Mouse (Mus musculus): ENCODE results near the gene Slc35g3. TPM values are rescaled to one million over a fixed set of nuclear protein-coding genes. Genes with fewer than 3 reads are reported as not detected.
"Not testable (repeated sequence)": the region's sequence is repeated elsewhere in the genome, so short reads cannot be mapped to it uniquely, and the experiment has no call there.

The Slc35g3 gene
- polyA plus RNA-seq, 1 experiment from 2014 or later: 0.31 TPM

DNA sequence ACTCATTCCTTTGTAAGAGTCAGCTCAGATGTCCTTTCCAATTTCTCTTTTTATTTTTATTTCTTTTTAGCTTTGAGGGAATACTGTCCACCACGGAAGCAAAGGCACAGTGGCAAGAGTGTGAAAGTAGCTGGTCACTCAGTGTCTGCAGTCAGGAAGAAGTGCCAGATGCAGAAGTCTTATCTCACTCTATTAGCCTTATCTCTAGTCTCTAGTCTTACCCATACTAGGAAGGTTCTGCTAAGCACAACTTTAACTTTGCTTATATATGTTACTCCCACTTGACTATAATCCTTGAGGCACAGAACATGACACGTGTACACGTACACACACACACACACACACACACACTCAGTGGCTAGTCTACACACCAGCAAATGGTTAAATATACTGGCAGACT lies 10.1 kb downstream of the Slc35g3 start:
- no peak for ATAC-seq
- H3K9me3 ChIP-seq: no peaks in the 10 kb centered on the region
- H3K9ac ChIP-seq (replicated peaks): no peak overlapping the region
- H3K27me3 ChIP-seq: no peaks in the 10 kb centered on the region
- H3K36me3 ChIP-seq: peaks cover 13% of the 10 kb centered on the region
- no peak overlapping the region for H3K27ac ChIP-seq
- no peak overlapping the region for H3K4me3 ChIP-seq (replicated peaks)
- 88% methylated on average over 3 of the region's 3 CpGs for WGBS
- H3K4me1 ChIP-seq (replicated peaks): peaks cover 53% of the 10 kb centered on the region
- no peak overlapping the region for H3K4me2 ChIP-seq (replicated peaks)

- not testable (repeated sequence) for H3K27ac ChIP-seq; H3K4me3 ChIP-seq (replicated peaks); H3K9ac ChIP-seq (replicated peaks); H3K27me3 ChIP-seq; H3K9me3 ChIP-seq; H3K4me2 ChIP-seq (replicated peaks); H3K4me1 ChIP-seq (replicated peaks); ATAC-seq
- H3K36me3 ChIP-seq: peaks cover 31% of the 10 kb centered on the region
- WGBS: 85% methylated on average over 1 of the region's 3 CpGs
These were observed 30.4 kb downstream of the Slc35g3 start for GRCm38 (mm10) chr11:69731408-69731807.

GRCm38 (mm10) chr11:69729063-69729462 lies 32.7 kb downstream of the Slc35g3 start:
- no peak overlapping the region for H3K4me2 ChIP-seq (replicated peaks)
- H3K9ac ChIP-seq (replicated peaks): no peak overlapping the region
- no peaks in the 10 kb centered on the region for H3K9me3 ChIP-seq
- no peaks in the 10 kb centered on the region for H3K4me1 ChIP-seq (replicated peaks)
- H3K27me3 ChIP-seq: no peaks in the 10 kb centered on the region
- H3K4me3 ChIP-seq (replicated peaks): no peak overlapping the region
- no peak overlapping the region for H3K27ac ChIP-seq
- H3K36me3 ChIP-seq: peaks cover 8% of the 10 kb centered on the region
- 17% methylated on average over 3 of the region's 3 CpGs for WGBS
- no peak for ATAC-seq

- Histone ChIP-seq H3K27ac (no peak overlapping the region), H3K9ac (replicated peaks) (no peak overlapping the region), H3K4me2 (replicated peaks) (no peak overlapping the region), H3K27me3 (no peaks in the 10 kb centered on the region), H3K4me3 (replicated peaks) (no peak overlapping the region), H3K9me3 (no peaks in the 10 kb centered on the region), H3K4me1 (replicated peaks) (no peaks in the 10 kb centered on the region), H3K36me3 (no peaks in the 10 kb centered on the region)
- no peak for ATAC-seq
- WGBS: 40% methylated on average over 5 of the region's 5 CpGs
These were observed 35.8 kb downstream of the Slc35g3 start for GRCm38 (mm10) chr11:69725951-69726350.

DNA sequence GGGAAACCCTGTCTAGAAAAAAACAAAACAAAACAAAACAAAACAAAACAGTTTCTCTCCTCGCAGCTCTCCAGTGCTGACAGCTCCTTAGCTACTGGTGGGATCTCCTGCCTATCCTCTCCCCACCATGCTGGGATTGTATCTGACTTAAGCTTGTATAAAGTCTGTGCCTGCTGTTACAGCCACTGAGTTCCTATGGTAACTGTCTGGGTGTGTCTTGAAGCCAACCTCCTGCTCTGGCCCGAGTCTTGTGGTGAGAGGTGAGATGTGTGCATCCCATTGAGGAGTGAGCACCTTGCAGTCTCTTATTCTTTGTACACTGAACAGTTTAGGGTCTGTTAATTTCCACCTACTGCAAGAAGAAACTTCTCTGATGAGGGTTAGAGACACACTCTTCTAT lies 38.7 kb downstream of the Slc35g3 start:
- H3K4me1 ChIP-seq (replicated peaks): peaks cover 3% of the 10 kb centered on the region; the same call in 1 of the 2 replicates
- no peak overlapping the region for H3K27ac ChIP-seq
- ATAC-seq: no peak
- no peak overlapping the region for H3K4me3 ChIP-seq (replicated peaks)
- H3K9ac ChIP-seq (replicated peaks): no peak overlapping the region
- 50% methylated on average over 2 of the region's 2 CpGs for WGBS
- no peak overlapping the region for H3K4me2 ChIP-seq (replicated peaks)
- H3K9me3 ChIP-seq: no peaks in the 10 kb centered on the region
- H3K27me3 ChIP-seq: no peaks in the 10 kb centered on the region
- H3K36me3 ChIP-seq: no peaks in the 10 kb centered on the region

DNA sequence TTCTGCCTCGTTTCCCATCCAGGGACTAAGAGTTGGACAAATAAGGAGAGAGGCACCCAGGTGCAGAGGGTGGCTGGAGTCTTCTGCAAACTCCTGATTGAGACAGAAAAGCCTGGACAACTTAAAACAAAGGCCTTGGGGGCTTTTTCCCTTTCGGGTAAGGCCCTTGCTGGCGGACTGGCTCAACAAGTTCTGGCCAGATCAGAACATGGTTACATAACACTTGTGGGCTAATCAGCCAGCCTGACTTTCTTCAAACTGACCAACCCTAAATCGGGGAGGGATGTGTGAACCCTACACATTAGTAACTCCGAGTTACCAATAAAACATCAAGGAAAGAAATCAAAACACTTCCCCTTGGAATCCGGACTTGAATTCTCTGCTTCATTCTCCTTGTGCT lies 40.9 kb downstream of the Slc35g3 start:
- no peak for ATAC-seq
- Histone ChIP-seq H3K4me2 (replicated peaks) (no peak overlapping the region), H3K36me3 (no peaks in the 10 kb centered on the region), H3K27ac (no peak overlapping the region), H3K9ac (replicated peaks) (no peak overlapping the region), H3K4me1 (replicated peaks) (peaks cover 3% of the 10 kb centered on the region; the same call in 1 of the 2 replicates), H3K4me3 (replicated peaks) (no peak overlapping the region), H3K9me3 (no peaks in the 10 kb centered on the region), H3K27me3 (no peaks in the 10 kb centered on the region)
- 88% methylated on average over 6 of the region's 6 CpGs for WGBS

DNA sequence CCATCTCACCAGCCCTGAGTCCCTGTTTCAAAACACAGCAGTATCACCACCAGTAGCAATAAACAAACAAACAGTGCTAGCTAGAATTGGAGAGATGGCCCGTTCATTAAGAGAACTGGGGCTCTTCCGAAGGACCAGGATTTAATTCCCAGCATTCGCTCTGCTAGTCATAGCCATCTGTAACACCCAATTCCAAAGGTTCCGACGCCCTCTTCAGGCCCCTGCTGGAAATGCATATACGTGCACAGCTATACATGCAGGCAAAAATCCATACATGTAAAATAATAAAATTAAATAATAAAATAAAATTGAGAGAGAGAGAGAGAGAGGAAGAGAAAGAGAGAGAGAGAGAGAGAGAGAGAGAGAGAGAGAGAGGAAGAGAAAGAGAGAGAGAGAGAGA lies 42.3 kb downstream of the Slc35g3 start:
- H3K27me3 ChIP-seq: no peaks in the 10 kb centered on the region
- H3K4me3 ChIP-seq (replicated peaks): no peak overlapping the region
- ATAC-seq: no peak
- no peaks in the 10 kb centered on the region for H3K9me3 ChIP-seq
- H3K9ac ChIP-seq (replicated peaks): no peak overlapping the region
- H3K4me2 ChIP-seq (replicated peaks): no peak overlapping the region
- WGBS: 74% methylated on average over 6 of the region's 6 CpGs
- H3K4me1 ChIP-seq (replicated peaks): peaks cover 3% of the 10 kb centered on the region; the same call in 1 of the 2 replicates
- no peak overlapping the region for H3K27ac ChIP-seq
- no peaks in the 10 kb centered on the region for H3K36me3 ChIP-seq

GRCm38 (mm10) chr11:69718661-69719060 lies 43.1 kb downstream of the Slc35g3 start:
- Histone ChIP-seq H3K9me3 (no peaks in the 10 kb centered on the region), H3K4me2 (replicated peaks) (no peak overlapping the region; the same call in 1 of the 2 replicates), H3K27ac (no peak overlapping the region), H3K27me3 (no peaks in the 10 kb centered on the region), H3K36me3 (no peaks in the 10 kb centered on the region), H3K4me3 (replicated peaks) (no peak overlapping the region), H3K4me1 (replicated peaks) (peaks cover 3% of the 10 kb centered on the region; the same call in 1 of the 2 replicates), H3K9ac (replicated peaks) (no peak overlapping the region)
- WGBS: 24% methylated on average over 15 of the region's 15 CpGs
- ATAC-seq: no peak

GRCm38 (mm10) chr11:69716953-69717352 lies 44.8 kb downstream of the Slc35g3 start:
- no peak overlapping the region for H3K27ac ChIP-seq
- 59% methylated on average over 4 of the region's 4 CpGs for WGBS
- no peaks in the 10 kb centered on the region for H3K27me3 ChIP-seq
- no peak overlapping the region for H3K9ac ChIP-seq (replicated peaks)
- no peaks in the 10 kb centered on the region for H3K36me3 ChIP-seq
- ATAC-seq: no peak
- peaks cover 3% of the 10 kb centered on the region; the same call in 1 of the 2 replicates for H3K4me1 ChIP-seq (replicated peaks)
- no peak overlapping the region for H3K4me2 ChIP-seq (replicated peaks)
- no peak overlapping the region for H3K4me3 ChIP-seq (replicated peaks)
- H3K9me3 ChIP-seq: no peaks in the 10 kb centered on the region

GRCm38 (mm10) chr11:69715929-69716328 lies 45.8 kb downstream of the Slc35g3 start:
- 29% methylated on average over 5 of the region's 5 CpGs for WGBS
- H3K9ac ChIP-seq (replicated peaks): no peak overlapping the region
- no peaks in the 10 kb centered on the region for H3K27me3 ChIP-seq
- peaks cover 3% of the 10 kb centered on the region; the same call in 1 of the 2 replicates for H3K4me1 ChIP-seq (replicated peaks)
- no peaks in the 10 kb centered on the region for H3K9me3 ChIP-seq
- no peak for ATAC-seq
- H3K4me2 ChIP-seq (replicated peaks): no peak overlapping the region
- H3K27ac ChIP-seq: no peak overlapping the region
- no peaks in the 10 kb centered on the region for H3K36me3 ChIP-seq
- H3K4me3 ChIP-seq (replicated peaks): no peak overlapping the region

- no peak overlapping the region for H3K27ac ChIP-seq
- no peak for ATAC-seq
- no peak overlapping the region for H3K4me2 ChIP-seq (replicated peaks)
- H3K4me1 ChIP-seq (replicated peaks): peaks cover 3% of the 10 kb centered on the region; the same call in 1 of the 2 replicates
- no peak overlapping the region for H3K4me3 ChIP-seq (replicated peaks)
- no peaks in the 10 kb centered on the region for H3K27me3 ChIP-seq
- 61% methylated on average over 9 of the region's 9 CpGs for WGBS
- H3K9ac ChIP-seq (replicated peaks): no peak overlapping the region
- H3K36me3 ChIP-seq: no peaks in the 10 kb centered on the region
- no peaks in the 10 kb centered on the region for H3K9me3 ChIP-seq
These were observed 46.3 kb downstream of the Slc35g3 start for GRCm38 (mm10) chr11:69715482-69715881.

DNA sequence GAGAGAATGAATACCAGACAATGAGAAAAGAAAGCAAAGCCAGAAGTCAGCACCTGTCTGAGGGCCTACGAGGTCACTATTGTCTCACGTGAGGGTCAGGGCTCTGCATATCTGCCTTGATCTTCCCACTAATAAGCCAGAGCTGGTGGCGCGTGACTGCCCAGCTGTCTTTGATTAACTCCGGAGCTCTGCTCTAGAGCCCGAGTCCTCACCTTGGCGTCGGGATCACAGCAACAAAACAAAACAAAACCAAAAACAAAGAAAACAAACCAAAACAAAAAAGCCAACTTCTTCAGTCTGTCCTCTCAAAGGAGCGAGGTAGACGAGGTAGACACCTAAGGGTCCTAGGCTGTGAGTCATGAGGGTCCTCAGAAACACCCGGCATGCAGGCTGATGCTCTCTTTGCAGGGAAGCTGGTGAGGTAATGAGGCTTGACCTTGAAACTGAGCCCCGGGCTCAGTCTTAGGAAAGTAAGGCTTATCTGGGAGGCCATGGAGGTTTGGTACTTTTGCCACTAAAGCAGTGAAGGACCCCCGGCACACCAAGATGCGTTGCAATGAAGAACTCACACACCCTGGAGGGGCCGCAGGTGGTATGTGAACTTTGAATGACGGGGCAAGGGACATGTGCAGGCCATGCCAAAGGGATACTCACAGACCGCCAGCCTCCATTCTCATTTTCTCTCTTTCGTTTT lies 47.0 kb downstream of the Slc35g3 start:
- Histone ChIP-seq H3K36me3 (no peaks in the 10 kb centered on the region), H3K4me3 (replicated peaks) (no peak overlapping the region), H3K4me1 (replicated peaks) (peaks cover 3% of the 10 kb centered on the region; the same call in 1 of the 2 replicates), H3K27me3 (no peaks in the 10 kb centered on the region), H3K4me2 (replicated peaks) (no peak overlapping the region), H3K27ac (no peak overlapping the region), H3K9ac (replicated peaks) (no peak overlapping the region), H3K9me3 (no peaks in the 10 kb centered on the region)
- ATAC-seq: no peak
- WGBS: 71% methylated on average over 18 of the region's 18 CpGs

All from midbrain, embryonic 13.5 days (tissue).